Mouse (Mus musculus) lung, postnatal 36 days (tissue): ENCODE results near the gene Per1.

Source experiments
- DNase-seq: peaks from one replicate; pipeline ENCODE4 v3.0.0; 2022; ENCODE audit warnings: mixed read lengths

Per1 gene

DNA sequence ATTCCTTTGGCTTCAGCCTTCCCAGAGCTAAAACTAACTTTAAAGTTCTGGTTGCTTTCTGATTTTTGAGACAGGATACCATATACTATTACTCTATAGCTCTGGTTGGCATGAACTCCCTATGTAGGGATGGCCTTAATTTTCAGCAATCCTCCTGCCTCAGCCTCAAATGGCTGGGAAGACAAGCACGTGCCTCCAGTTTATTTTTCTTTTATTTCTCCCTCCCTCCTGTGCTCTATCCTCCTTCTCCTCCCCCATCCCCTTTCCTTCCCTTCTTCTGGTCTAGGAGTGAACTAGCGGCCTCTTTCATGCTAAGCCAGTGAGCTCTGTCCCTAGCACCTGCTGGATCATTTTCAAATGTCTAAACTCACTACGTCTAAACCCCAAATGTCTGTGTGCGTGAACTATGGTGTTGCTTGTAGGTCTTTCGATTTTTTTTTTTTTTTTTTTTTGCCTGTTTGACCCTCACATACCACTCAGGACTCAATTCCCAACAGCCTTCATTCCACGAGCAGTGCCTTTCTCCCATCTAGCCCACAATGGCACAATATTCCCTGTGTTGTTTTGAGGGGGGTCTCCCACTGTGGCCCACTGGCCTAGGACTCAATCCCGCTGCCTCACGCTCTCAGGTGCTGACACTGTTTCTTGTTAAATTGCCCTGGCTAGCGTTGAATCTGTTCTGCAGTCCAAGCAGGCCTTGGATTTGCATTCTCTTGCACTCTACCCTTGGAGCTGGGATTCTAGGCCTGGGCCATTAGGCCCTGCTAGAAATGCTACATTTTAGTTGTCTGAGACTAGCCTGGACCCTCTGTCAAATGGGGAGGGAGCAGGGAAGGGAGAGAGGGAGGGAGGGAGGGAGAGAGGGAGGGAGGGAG, 30.5 kb upstream of the Per1 start:
- no peak for DNase-seq

DNA sequence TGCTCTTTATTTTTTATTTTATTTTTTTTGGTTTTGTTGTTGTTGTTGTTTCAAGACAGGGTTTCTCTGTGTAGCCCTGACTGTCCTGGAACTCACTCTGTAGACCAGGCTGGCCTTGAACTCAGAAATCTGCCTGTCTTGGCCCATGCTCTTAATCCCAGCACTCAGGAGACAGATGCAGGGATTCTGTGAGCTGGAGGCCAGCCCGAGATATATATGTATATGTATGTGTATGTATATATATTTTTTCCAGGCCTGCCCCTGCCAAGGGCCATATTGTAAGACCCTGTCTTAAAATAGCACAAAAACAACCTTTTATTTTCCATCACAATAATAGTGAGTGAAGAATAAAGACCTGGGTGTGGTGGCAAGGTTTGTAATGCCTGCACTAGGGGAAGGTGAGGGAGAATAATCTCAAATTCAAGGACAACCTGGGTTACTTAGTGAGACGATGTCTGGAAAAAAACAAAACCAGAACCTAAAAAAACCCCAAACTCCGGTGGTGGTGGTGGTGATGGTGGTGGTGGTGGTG, 29.6 kb upstream of the Per1 start:
- DNase-seq, result no peak

GRCm38 (mm10) chr11:69066163-69066861, 28.7 kb upstream of the Per1 start:
- DNase-seq, result peak; percentile 69

- peak; percentile 96 for DNase-seq
Observed at GRCm38 (mm10) chr11:69066956-69067355, 28.1 kb upstream of the Per1 start.

DNA sequence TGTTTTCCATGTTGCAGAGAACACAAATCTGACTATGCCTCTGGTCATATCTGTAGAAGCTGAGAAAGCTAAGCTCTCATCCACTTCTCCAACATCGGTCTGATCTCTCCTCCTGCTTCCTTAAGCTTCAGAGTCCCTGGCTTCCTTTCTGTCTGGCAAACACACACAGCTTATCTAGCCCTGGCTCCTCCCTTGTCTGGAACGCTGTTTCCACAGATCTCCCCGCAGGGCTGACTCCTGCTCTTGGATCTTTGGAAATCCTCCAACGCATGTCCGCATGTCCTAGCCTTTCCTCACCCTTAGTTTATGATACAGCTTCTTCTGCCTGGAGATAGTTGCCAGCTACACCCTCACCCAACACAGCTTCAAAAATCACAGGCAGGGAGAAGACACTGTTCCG, 27.4 kb upstream of the Per1 start:
- peak; percentile 55 for DNase-seq

DNA sequence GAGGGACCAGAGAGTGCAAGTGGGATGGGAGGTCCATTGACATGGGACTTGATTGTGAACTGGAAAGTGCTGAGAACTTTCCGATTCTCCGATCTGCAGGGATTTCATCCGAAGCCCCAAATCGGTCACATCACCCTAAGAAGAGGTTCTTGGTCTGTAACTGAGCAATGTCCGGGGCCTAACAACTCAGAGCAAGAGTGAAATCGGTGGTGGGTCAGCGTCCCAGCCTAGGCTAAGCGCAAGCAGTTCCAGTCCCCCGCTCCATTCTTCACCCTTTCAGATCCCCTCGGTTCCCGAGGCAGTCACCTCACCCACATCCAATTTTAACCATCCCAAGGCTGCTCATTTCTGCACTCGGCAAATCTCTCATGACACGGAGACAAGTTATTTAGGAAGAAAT, 24.9 kb upstream of the Per1 start:
- peak; percentile 25 for DNase-seq

DNA sequence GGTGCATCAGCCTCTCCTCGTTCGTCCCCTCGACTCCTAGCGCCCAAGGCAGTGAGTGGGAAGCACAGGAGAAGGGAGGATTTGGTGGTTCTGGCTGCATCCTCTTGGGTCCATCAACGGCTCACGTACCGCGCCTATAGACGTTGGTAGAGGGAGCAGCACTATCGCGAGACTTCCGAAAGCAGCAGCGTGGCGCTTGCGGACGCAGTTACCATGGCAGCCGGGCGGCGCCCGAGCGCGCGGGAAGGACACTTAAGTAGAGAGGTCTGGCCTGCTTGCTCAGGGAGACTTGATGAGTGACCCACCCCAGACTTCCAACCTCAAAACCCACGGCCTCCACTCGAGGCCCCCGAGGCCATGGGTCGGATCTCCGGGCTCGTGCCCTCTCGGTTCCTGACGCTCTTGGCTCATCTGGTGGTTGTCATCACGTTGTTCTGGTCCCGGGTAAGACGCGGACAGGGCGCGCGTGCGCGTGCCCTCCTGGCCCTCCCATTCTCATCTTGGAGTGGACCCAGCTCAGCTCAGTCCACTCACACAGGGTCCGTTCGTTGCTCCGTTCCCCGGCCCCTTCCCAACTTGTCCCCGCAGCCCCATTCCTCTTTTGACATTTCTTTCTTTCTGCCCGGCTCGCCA, 24.3 kb upstream of the Per1 start, which contains the start of gene Tmem107:
Gene Tmem107, plus strand, starts transcription at position 217 of the 633 bp plus-strand sequence.
- DNase-seq, result peak; percentile 97

DNA sequence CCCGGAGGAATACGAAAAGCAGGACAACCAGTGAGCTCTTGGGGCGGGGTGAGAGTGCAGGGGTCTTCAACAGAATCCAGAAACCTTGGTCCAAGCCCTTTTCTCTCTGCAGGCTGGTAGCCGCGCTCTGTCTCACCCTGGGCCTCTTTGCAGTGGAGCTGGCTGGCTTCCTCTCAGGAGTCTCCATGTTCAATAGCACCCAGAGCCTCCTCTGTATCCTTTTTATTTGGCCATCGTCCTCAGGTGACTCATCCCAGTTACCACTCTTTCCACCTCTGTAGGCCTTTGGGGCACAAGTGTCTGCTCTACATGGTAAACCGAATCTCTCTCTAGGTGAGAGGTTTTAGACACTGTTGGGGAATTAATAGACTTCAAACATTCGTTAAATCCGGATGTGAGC, 23.8 kb upstream of the Per1 start:
- DNase-seq, result no peak

- no peak for DNase-seq
Observed at GRCm38 (mm10) chr11:69072234-69072633, 22.8 kb upstream of the Per1 start.

DNA sequence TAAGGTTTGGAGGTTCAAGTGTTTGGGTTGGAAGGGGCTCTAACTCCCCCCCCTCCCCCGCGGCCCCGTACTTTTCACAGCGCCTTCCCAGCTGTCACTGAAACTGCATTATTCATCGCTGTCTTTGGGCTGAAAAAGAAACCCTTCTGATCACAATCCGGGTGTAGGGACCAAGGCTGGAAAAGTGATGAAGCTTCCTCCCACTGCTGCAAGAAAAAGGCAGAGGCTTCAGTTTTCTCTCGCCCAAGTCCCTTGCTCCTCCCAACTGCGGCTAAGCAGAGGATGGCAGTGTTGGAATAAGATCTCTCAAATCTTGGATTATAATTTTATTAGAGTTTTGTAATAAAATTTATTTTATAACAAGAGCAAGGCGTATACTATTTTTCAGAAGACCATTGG, 22.4 kb upstream of the Per1 start:
- no peak for DNase-seq

DNA sequence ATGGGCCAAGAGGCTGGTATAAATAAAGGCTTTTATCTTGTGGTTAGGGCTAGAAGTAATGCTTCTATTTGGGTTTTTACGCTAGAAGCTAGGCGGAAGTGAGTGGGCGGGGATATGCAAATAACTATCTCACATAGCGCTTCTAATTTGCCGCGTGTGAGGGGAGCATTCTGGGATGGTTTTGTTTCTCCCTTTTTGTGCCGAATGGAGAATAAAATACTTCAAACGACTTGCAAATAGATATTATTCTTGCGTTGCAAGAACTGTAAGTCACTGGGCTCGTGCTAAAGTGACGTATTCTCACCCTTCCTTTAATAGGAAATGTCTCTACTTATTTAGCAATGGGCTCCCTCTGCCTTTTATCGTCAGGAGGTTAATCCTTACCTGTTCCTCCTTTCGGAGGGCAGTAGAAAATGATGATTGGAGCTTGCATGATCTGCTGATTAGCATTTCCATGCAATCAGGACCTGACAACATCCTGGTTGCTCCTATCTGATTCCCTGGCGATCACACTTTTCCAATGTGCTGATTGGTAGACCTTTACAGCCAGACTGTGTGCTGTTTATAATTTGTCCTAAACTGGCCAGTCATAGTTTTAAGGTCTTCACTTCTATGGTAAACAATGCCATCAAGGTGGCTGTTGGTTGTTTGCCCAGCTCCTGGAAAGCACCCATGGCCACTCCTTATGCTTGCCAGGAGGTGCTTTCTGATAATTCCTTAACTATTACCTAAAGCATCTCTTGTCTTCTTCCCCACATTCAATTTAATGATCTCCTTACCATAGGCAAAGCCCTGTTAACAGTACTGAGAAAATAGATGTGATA, 21.7 kb upstream of the Per1 start:
- peak; percentile 96 for DNase-seq

- DNase-seq, result no peak
Observed at GRCm38 (mm10) chr11:69073951-69074775, 20.9 kb upstream of the Per1 start.

GRCm38 (mm10) chr11:69074776-69075069, 20.3 kb upstream of the Per1 start:
- no peak for DNase-seq

DNA sequence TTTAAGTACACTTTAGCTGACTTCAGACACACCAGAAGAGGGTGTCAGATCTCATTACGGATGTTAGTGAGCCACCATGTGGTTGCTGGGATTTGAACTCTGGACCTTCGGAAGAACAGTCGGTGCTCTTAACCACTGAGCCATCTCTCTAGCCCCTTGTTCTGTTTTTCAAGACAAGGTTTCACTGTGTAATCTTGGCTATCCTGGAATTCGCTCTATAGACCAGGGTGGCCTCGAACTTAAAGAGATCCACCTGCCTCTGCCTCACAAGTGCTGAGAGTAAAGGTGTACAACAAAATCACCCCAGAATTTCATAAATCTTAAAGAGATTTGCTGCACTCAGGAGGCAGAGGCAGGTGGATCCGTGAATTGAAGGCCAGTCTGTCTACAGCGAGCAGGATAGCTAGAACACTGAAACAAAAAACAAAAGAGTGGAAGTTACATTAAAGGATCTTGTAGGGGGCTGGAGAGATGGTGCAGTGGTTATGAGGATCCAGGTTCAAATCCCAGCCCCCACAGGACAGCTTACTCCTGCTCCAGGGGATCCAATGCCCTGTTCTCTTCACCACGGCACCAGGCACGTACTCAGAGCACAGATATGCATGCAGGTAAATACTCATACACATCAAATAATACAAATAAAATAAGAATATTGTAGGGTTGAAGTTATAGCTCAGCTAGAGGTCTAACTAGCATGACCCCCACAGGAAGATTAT, 19.1 kb upstream of the Per1 start:
- no peak for DNase-seq

DNA sequence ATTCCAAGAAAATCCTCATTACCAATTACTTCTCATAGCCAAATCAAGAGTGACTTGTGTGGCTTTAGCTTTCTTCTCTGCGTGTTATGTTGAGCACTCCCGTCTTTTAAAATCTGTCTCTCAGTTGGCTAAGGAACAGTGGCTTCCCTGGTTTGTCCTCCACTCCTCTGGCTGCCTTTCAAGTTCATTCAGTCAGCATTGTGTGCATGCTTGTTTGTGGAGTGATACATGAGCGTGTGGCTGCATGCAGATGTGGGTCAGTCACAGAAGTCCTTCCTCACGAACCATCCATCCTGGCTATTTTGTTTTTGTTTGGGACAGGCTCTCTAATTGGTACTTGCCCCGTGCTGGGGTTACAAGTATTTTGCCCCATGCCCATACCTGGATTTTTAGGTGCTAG, 18.4 kb upstream of the Per1 start:
- DNase-seq, result no peak

DNA sequence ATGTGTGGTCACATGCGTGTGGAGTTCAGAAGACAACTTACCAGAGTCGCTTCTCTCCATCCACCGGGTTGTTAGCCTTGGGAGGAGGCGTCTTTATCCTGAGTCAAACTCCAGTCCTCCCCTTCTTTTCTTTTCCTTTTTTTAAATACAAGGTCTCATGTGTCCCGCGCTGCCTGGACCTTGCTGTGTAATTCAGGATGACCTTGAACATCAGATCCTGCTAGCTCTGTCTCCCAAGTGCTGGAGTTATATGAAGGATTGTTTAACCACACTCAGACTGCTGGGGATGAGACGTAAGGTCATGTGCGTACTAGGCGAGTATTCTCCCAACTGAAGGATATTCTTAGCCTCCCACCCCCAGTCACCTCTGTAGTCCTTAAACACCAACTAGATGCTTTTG, 17.7 kb upstream of the Per1 start:
- no peak for DNase-seq

DNA sequence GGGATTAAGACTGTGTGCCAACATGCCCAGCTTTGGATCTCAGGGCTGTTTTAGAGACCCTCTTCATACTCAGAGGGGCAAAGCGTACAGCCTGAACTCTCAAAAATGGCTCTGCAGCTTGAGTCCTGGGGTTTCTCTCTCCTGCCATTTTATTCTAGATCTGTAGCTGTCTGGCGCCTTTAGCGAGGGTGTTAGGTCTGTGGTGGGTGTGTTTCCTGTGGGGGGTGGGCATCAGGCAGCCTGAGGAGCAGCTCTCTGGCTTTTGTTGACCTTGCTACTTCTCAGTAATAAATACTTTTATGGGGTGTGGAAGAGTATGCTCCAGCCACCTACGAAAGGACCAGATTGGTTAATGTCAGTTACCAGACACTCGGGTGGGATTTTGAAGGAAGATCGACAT, 17.0 kb upstream of the Per1 start:
- DNase-seq, result no peak

- peak; percentile 66 for DNase-seq
Observed at GRCm38 (mm10) chr11:69078805-69079438, 16.1 kb upstream of the Per1 start.

GRCm38 (mm10) chr11:69080102-69080854, 14.7 kb upstream of the Per1 start:
- no peak for DNase-seq

DNA sequence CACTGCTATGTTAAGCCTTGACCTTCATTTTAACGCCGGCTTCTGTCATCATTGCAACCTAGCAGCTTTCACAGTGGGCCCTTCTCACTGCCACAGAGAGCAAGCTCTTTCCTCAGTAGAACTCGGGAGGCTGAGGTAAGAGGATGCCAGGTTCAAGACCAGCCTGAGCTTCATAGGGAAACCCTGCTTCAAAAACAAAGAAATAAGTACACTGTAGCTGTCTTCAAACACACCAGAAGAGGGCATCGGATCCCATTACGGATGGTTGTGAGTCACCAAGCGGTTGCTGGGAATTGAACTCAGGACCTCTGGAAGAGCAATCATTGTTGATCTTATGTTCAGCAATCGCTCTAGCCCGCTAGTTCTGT, 14.2 kb upstream of the Per1 start:
- DNase-seq, result no peak
